Mouse (Mus musculus) heart, embryonic 15.5 days (tissue): ENCODE measurements around the gene Gm7138. TPM values are rescaled to one million over a fixed set of nuclear protein-coding genes. Genes with fewer than 3 reads are reported as not detected.
"Not testable (repeated sequence)": the region's sequence is repeated elsewhere in the genome, so short reads cannot be mapped to it uniquely, and the experiment has no call there.

Source experiments
- ATAC-seq: fragments of 200-750 bp; cut with Nextera tagmentation; replicated peaks from 2 replicates; pipeline ENCODE4 v1.8.0; 2017; ENCODE audit warnings: low read depth, moderate TSS enrichment; ENCODE audit not compliant: insufficient number of reproducible peaks, insufficient read depth, low FRiP score
- H3K27ac ChIP-seq: fragments of 300-500 bp; sonication (generic); 2 replicates; pipeline ENCODE4 v1.5.1; 2015; ENCODE audit warnings: mild to moderate bottlenecking, inconsistent platforms
- H3K27me3 ChIP-seq: fragments of 300-500 bp; sonication (generic); 2 replicates; pipeline ENCODE4 v1.6.1; 2015; ENCODE audit warnings: inconsistent platforms
- H3K36me3 ChIP-seq: fragments of 300-500 bp; sonication (generic); 2 replicates; pipeline ENCODE4 v1.6.1; 2015; ENCODE audit warnings: mild to moderate bottlenecking, inconsistent platforms
- H3K4me1 ChIP-seq: fragments of 300-500 bp; sonication (generic); replicated peaks from 2 replicates; pipeline ENCODE4 v1.6.1; 2015; ENCODE audit warnings: inconsistent platforms
- H3K4me2 ChIP-seq: fragments of 300-500 bp; sonication (generic); 2 replicates; pipeline ENCODE4 v1.6.1; 2015; ENCODE audit warnings: inconsistent platforms, mild to moderate bottlenecking, moderate library complexity
- H3K4me3 ChIP-seq: fragments of 300-500 bp; sonication (generic); 2 replicates; pipeline ENCODE4 v1.5.1; 2015; ENCODE audit warnings: mild to moderate bottlenecking, inconsistent platforms
- H3K9ac ChIP-seq: fragments of 300-500 bp; sonication (generic); 2 replicates; pipeline ENCODE4 v1.6.1; 2015; ENCODE audit warnings: mild to moderate bottlenecking, inconsistent platforms
- H3K9me3 ChIP-seq: fragments of 300-500 bp; sonication (generic); replicated peaks from 2 replicates; pipeline ENCODE4 v1.6.1; 2016; ENCODE audit warnings: inconsistent platforms
- WGBS: fragments of 180-500 bp; shearing (Covaris S2); methylation state at CpG from one replicate; pipeline ENCODE4 v1.1.7; 2015; ENCODE audit warnings: mixed read lengths; 5-methylcytosine and 5-hydroxymethylcytosine counted together
- polyA plus RNA-seq: library from polyadenylated mRNA; unstranded; fragments of >200 nt; fragmentation: Nextera tagmentation; extraction: Ambion mirVana; gene quantifications from 2 replicates; pipeline ENCODE4 v1.2.1, GENCODE M21; 2015

Gm7138 gene
- not detected in 2 replicates for polyA plus RNA-seq

- 42% methylated on average over 1 of the region's 1 CpGs for WGBS
- H3K4me1 ChIP-seq, H3K9me3 ChIP-seq, H3K36me3 ChIP-seq, H3K4me3 ChIP-seq, H3K27me3 ChIP-seq, H3K27ac ChIP-seq, ATAC-seq, H3K9ac ChIP-seq, H3K4me2 ChIP-seq: not testable (repeated sequence)
Observed at GRCm38 (mm10) chr10:77776844-77777243, at the start of gene Gm7138. Gene Gm7138 (minus strand): TSS chr10:77776944.

GRCm38 (mm10) chr10:77819203-77819602 is 42.5 kb upstream of the Gm7138 start:
- Histone ChIP-seq H3K9me3 (no peaks in the 10 kb centered on the region), H3K27ac (no peak overlapping the region), H3K9ac (no peak overlapping the region), H3K4me3 (no peak overlapping the region), H3K27me3 (no peaks in the 10 kb centered on the region), H3K4me1 (no peaks in the 10 kb centered on the region), H3K4me2 (no peak overlapping the region), H3K36me3 (no peaks in the 10 kb centered on the region)
- WGBS = 39% methylated on average over 4 of the region's 4 CpGs
- ATAC-seq = no peak

DNA sequence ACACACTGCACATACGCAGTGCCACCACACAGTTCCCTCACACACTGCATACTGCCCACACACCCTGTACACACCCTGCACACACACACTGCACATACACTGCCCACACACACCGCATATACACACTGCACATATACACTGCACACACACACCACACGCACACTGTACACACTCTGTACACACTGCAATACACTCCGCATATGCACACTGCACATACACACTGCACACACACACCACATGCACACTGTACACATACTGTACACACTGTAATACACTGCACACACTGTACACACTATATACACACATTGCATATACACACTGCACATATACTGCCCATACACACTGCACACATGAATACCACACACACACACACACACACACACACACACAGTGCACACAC is 41.8 kb upstream of the Gm7138 start:
- no peaks in the 10 kb centered on the region for H3K4me1 ChIP-seq
- no peak overlapping the region for H3K27ac ChIP-seq
- 0 out of 2 replicates have a peak, but pooled peaks have one; percentile 55 for ATAC-seq
- H3K36me3 ChIP-seq = no peaks in the 10 kb centered on the region
- whole genome bisulfite sequencing = 94% methylated on average over 4 of the region's 4 CpGs
- H3K9me3 ChIP-seq = no peaks in the 10 kb centered on the region
- H3K4me2 ChIP-seq = no peak overlapping the region
- no peak overlapping the region for H3K4me3 ChIP-seq
- H3K9ac ChIP-seq = no peak overlapping the region
- H3K27me3 ChIP-seq = no peaks in the 10 kb centered on the region

DNA sequence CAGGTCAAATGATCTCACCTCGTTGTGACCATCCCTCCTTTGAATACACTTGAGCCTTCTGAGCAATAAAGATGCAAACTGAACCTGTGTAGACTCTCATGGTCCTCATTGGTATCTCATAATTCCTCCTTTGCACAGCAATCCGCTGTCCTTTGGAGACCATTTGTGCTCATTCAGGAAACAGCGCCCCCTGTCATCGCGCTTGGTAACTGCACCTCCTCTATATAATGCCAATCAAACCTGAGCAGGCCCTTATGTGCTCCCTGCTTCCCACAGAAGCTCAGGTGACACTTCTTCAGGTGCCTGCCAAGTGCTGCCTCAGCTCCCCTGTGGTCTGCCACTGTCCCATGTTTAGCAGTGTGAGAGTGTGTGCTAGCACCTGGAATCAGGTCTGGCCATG is 38.8 kb upstream of the Gm7138 start:
- H3K4me3 ChIP-seq = no peak overlapping the region
- no peaks in the 10 kb centered on the region for H3K9me3 ChIP-seq
- no peak overlapping the region for H3K27ac ChIP-seq
- WGBS = 22% methylated on average over 5 of the region's 5 CpGs
- H3K4me2 ChIP-seq = no peak overlapping the region
- no peak overlapping the region for H3K9ac ChIP-seq
- ATAC-seq = no peak
- no peaks in the 10 kb centered on the region for H3K4me1 ChIP-seq
- H3K27me3 ChIP-seq = no peaks in the 10 kb centered on the region
- H3K36me3 ChIP-seq = no peaks in the 10 kb centered on the region

DNA sequence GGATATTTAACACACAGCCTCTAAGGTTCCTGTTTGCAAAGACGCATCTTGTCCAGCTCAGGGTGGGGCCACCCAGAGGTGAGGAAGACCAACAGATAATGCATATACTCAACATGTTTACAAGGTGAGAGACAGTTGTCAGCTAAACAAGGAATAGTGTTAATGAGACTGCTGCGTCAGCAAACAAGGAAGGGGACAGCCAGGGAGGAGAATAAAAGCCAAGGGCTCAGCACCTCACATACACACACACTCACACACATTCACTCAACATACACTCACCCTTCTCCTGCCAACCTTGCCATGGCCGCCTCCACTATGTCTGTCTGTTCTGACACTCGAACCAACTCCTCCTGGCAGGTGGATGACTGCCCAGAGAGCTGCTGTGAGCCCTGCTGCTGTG is 37.6 kb upstream of the Gm7138 start, which contains the start of gene Gm2696:
Gene Gm2696 (plus strand): TSS at position 301 of the 400 bp plus-strand sequence.
- Histone ChIP-seq H3K9me3 (no peaks in the 10 kb centered on the region), H3K4me2 (no peak within 1 kb of the TSS), H3K27ac (no peak within 1 kb of the TSS), H3K9ac (no peak within 1 kb of the TSS), H3K27me3 (no peaks in the 10 kb centered on the region), H3K4me1 (no peaks in the 10 kb centered on the region), H3K4me3 (no peak within 1 kb of the TSS), H3K36me3 (no peaks in the 10 kb centered on the region)
- ATAC-seq = no peak
- WGBS = 29% methylated on average over 4 of the region's 4 CpGs

DNA sequence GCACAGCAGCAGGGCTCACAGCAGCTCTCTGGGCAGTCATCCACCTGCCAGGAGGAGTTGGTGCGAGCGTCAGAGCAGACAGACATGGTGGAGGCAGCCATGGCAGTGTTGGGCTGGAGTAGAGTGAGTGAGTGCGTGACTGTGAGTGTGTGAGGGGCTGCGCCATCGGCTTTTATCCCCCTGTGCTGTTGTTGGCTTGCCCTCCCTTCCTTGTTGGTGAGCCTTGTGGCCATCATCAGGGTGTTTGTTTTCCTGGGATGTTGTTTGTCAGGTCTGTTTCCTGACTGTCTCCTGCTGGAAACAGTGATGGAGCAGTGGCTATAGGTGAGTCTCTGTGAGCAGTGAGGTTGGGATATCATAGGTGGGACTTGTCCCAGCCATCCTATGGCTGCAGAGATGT is 35.0 kb upstream of the Gm7138 start, which contains the start of gene Gm9507:
Gene Gm9507 (minus strand): TSS at position 101 of the 400 bp plus-strand sequence.
- 63% methylated on average over 5 of the region's 5 CpGs for WGBS
- no peaks in the 10 kb centered on the region for H3K4me1 ChIP-seq
- no peak for ATAC-seq
- no peak within 1 kb of the TSS for H3K9ac ChIP-seq
- no peaks in the 10 kb centered on the region for H3K9me3 ChIP-seq
- no peaks in the 10 kb centered on the region for H3K36me3 ChIP-seq
- no peak within 1 kb of the TSS for H3K27ac ChIP-seq
- no peak within 1 kb of the TSS for H3K4me2 ChIP-seq
- H3K27me3 ChIP-seq = no peaks in the 10 kb centered on the region
- no peak within 1 kb of the TSS for H3K4me3 ChIP-seq

DNA sequence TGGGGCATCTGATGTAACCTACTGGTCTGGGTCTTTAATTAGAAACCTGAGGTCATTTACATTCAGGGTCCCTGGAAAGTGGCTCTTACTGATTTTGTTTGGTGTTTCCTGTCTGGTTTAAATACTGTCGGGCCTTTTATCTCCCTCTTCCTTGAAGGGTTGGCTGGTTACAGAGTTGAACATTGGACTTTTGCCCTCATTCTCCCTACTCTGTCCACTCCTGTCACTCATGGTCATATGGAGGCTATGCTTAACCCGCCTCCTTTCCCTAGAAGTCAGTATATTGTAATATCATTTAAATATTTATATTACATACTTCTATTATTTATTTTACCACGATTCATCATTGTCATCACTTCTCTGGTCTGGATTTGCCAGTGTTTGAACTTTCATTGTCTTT is 27.4 kb upstream of the Gm7138 start:
- Histone ChIP-seq H3K4me3 (no peak overlapping the region), H3K27me3 (no peaks in the 10 kb centered on the region), H3K9ac (no peak overlapping the region), H3K4me1 (no peaks in the 10 kb centered on the region; the same call in 1 of the 2 replicates), H3K4me2 (no peak overlapping the region), H3K9me3 (no peaks in the 10 kb centered on the region), H3K27ac (no peak overlapping the region), H3K36me3 (no peaks in the 10 kb centered on the region)
- WGBS = 62% methylated on average over 3 of the region's 3 CpGs
- no peak for ATAC-seq

DNA sequence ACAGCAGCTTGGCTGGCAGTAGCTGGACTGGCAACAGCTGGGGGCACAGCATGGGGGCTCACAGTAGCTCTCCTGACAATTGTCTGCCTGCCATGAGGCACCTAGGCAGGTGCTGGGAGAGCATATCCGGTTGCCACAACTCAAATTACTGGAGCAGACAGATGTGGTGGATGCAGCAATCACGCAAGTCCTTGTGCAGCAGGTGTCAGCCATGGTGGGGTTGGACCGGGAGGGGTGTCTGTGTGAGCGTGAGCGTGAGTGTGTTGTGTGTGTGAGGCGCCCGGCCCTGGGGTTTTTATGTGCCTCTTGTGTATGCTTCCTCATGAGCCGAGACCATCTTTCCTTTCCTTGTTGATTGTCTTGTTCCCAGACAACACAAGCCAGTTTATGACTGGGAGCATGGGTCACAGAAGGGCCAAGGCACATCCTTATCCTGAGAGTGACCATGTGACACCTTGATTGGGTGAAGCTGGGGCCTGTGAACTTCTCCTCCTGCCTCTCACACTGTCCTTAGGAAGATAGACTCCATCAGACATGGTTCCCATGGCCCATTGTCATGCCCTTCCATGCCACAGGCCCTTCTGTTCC is 22.3 kb upstream of the Gm7138 start, which contains the start of gene Gm19668:
Gene Gm19668 (minus strand): TSS at position 213 of the 588 bp plus-strand sequence.
- ATAC-seq = no peak
- Histone ChIP-seq H3K4me1 (peaks cover 13% of the 10 kb centered on the region), H3K4me3 (no peak within 1 kb of the TSS), H3K36me3 (no peaks in the 10 kb centered on the region), H3K9ac (no peak within 1 kb of the TSS), H3K27me3 (no peaks in the 10 kb centered on the region), H3K27ac (peak within 1 kb of the TSS; percentile 37; the same call in 1 of the 2 replicates), H3K4me2 (no peak within 1 kb of the TSS), H3K9me3 (no peaks in the 10 kb centered on the region)
- WGBS = 57% methylated on average over 8 of the region's 8 CpGs

GRCm38 (mm10) chr10:77798164-77798920 is 21.6 kb upstream of the Gm7138 start:
- Histone ChIP-seq H3K4me1 (peaks cover 13% of the 10 kb centered on the region), H3K27ac (peak overlapping the region; percentile 37; the same call in 1 of the 2 replicates)
- H3K36me3 ChIP-seq, ATAC-seq, H3K4me3 ChIP-seq, H3K9me3 ChIP-seq, H3K9ac ChIP-seq, H3K27me3 ChIP-seq, H3K4me2 ChIP-seq: not testable (repeated sequence)
- 28% methylated on average over 3 of the region's 3 CpGs for WGBS

- peaks cover 13% of the 10 kb centered on the region for H3K4me1 ChIP-seq
- H3K27me3 ChIP-seq = no peaks in the 10 kb centered on the region
- H3K4me3 ChIP-seq = no peak overlapping the region
- no peak for ATAC-seq
- no peak overlapping the region for H3K9ac ChIP-seq
- peak overlapping the region; percentile 37; the same call in 1 of the 2 replicates for H3K27ac ChIP-seq
- H3K4me2 ChIP-seq = no peak overlapping the region
- H3K9me3 ChIP-seq = no peaks in the 10 kb centered on the region
- 2% methylated on average over 3 of the region's 3 CpGs for WGBS
- no peaks in the 10 kb centered on the region for H3K36me3 ChIP-seq
Observed at GRCm38 (mm10) chr10:77797677-77798076, 20.9 kb upstream of the Gm7138 start.

DNA sequence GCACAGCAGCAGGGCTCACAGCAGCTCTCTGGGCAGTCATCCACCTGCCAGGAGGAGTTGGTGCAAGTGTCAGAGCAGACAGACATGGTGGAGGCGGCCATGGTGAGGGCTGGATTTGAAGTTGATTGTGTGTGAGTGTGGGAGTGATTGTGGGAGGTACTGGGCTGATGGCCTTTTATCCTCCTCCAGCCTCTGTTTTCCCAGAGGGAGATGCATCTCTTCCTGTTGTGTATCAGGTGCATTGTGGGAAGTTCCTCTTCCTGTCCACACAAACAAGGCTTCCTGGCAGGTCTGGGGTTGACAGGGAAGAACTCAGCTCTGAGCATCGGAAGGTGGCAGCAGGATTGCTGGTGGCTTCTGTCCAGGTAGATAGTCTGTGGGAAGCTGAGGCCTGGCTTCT is 18.2 kb upstream of the Gm7138 start, which contains the start of gene Gm9639:
Gene Gm9639 (minus strand): TSS at position 101 of the 400 bp plus-strand sequence.
- no peak within 1 kb of the TSS for H3K27ac ChIP-seq
- H3K4me3 ChIP-seq = no peak within 1 kb of the TSS
- no peaks in the 10 kb centered on the region for H3K9me3 ChIP-seq
- no peaks in the 10 kb centered on the region for H3K27me3 ChIP-seq
- H3K9ac ChIP-seq = no peak within 1 kb of the TSS
- H3K36me3 ChIP-seq = no peaks in the 10 kb centered on the region
- ATAC-seq = no peak
- no peak within 1 kb of the TSS for H3K4me2 ChIP-seq
- WGBS = 69% methylated on average over 2 of the region's 2 CpGs
- peaks cover 13% of the 10 kb centered on the region for H3K4me1 ChIP-seq
